Mouse (Mus musculus) 3T3-L1 (cell line): ENCODE measurements around the gene Clic4.

Experiments
- DNase-seq: peaks from one replicate; pipeline ENCODE4 v3.0.0-alpha.2; 2015; ENCODE audit warnings: low read depth, low spot score

Gene Clic4

GRCm38 (mm10) chr4:135272640-135273306, at the start of gene Clic4:
Gene Clic4 (minus strand): TSS chr4:135272814.
- DNase-seq, result peak; percentile 96

GRCm38 (mm10) chr4:135317966-135318365, 45.4 kb upstream of the Clic4 start:
- peak; percentile 93 for DNase-seq

GRCm38 (mm10) chr4:135317539-135317938, 44.9 kb upstream of the Clic4 start:
- DNase-seq, result no peak

- DNase-seq, result no peak
Measured at GRCm38 (mm10) chr4:135315287-135315686, 42.7 kb upstream of the Clic4 start.

GRCm38 (mm10) chr4:135314419-135314832, 41.8 kb upstream of the Clic4 start:
- no peak for DNase-seq

GRCm38 (mm10) chr4:135313761-135314241, 41.2 kb upstream of the Clic4 start:
- peak; percentile 38 for DNase-seq

GRCm38 (mm10) chr4:135313111-135313691, 40.6 kb upstream of the Clic4 start:
- peak; percentile 31 for DNase-seq

- peak; percentile 92 for DNase-seq
Measured at GRCm38 (mm10) chr4:135312706-135313105, 40.1 kb upstream of the Clic4 start.

GRCm38 (mm10) chr4:135310371-135310770, 37.8 kb upstream of the Clic4 start:
- peak; percentile 47 for DNase-seq

GRCm38 (mm10) chr4:135309726-135310125, 37.1 kb upstream of the Clic4 start:
- DNase-seq, result no peak

GRCm38 (mm10) chr4:135309112-135309659, 36.6 kb upstream of the Clic4 start:
- no peak for DNase-seq

GRCm38 (mm10) chr4:135306971-135307632, 34.5 kb upstream of the Clic4 start:
- DNase-seq, result no peak

GRCm38 (mm10) chr4:135306533-135306932, 33.9 kb upstream of the Clic4 start:
- peak; percentile 32 for DNase-seq

- DNase-seq, result peak; percentile 65
Measured at GRCm38 (mm10) chr4:135302261-135302660, 29.6 kb upstream of the Clic4 start.

- DNase-seq, result peak; percentile 81
Measured at GRCm38 (mm10) chr4:135301166-135301565, 28.6 kb upstream of the Clic4 start.

- DNase-seq, result no peak
Measured at GRCm38 (mm10) chr4:135300248-135301041, 27.8 kb upstream of the Clic4 start.

- DNase-seq, result no peak
Measured at GRCm38 (mm10) chr4:135298680-135299079, 26.1 kb upstream of the Clic4 start.

- no peak for DNase-seq
Measured at GRCm38 (mm10) chr4:135297931-135298546, 25.4 kb upstream of the Clic4 start.

GRCm38 (mm10) chr4:135297146-135297545, 24.5 kb upstream of the Clic4 start:
- DNase-seq, result peak; percentile 89

GRCm38 (mm10) chr4:135296565-135296964, 24.0 kb upstream of the Clic4 start:
- no peak for DNase-seq

- DNase-seq, result no peak
Measured at GRCm38 (mm10) chr4:135293813-135294212, 21.2 kb upstream of the Clic4 start.
